Mouse (Mus musculus) midbrain, postnatal 0 days (tissue): ENCODE measurements around the gene Robo1. TPM values are rescaled to one million over a fixed set of nuclear protein-coding genes. Genes with fewer than 3 reads are reported as not detected.

Source experiments
- ATAC-seq: fragments of 200-750 bp; cut with Nextera tagmentation; 2 replicates; pipeline ENCODE4 v1.8.0; 2017; ENCODE audit warnings: moderate number of reproducible peaks, mild to moderate bottlenecking, moderate TSS enrichment, moderate library complexity; ENCODE audit not compliant: low FRiP score
- DNase-seq: peaks from one replicate; pipeline ENCODE4 v3.0.0-alpha.2; 2015; ENCODE audit warnings: low spot score
- H3K27ac ChIP-seq: fragments of 300-500 bp; sonication (generic); 2 replicates; pipeline ENCODE4 v1.5.1; 2014; ENCODE audit warnings: low read depth, mild to moderate bottlenecking, low read length, mixed read lengths
- H3K27me3 ChIP-seq: fragments of 300-500 bp; sonication (generic); 2 replicates; pipeline ENCODE4 v1.6.1; 2014; ENCODE audit warnings: low read length, control low read depth, mixed read lengths; ENCODE audit not compliant: insufficient read depth
- H3K36me3 ChIP-seq: fragments of 300-500 bp; sonication (generic); 2 replicates; pipeline ENCODE4 v1.6.1; 2014; ENCODE audit warnings: low read length, control low read depth, mixed read lengths; ENCODE audit not compliant: insufficient read depth
- H3K4me1 ChIP-seq: fragments of 300-500 bp; sonication (generic); 2 replicates; pipeline ENCODE4 v1.6.1; 2014; ENCODE audit warnings: mild to moderate bottlenecking, control low read depth, antibody characterized with exemption, low read length, mixed read lengths; ENCODE audit not compliant: insufficient read depth
- H3K4me2 ChIP-seq: fragments of 300-500 bp; sonication (generic); 2 replicates; pipeline ENCODE4 v1.6.1; 2014; ENCODE audit warnings: low read depth, mild to moderate bottlenecking, low read length, mixed read lengths; ENCODE audit not compliant: poor library complexity, severe bottlenecking
- H3K4me3 ChIP-seq: fragments of 300-500 bp; sonication (generic); 2 replicates; pipeline ENCODE4 v1.5.1; 2014; ENCODE audit warnings: low read depth, mild to moderate bottlenecking, low read length, moderate library complexity
- H3K9ac ChIP-seq: fragments of 300-500 bp; sonication (generic); replicated peaks from 2 replicates; pipeline ENCODE4 v1.6.1; 2014; ENCODE audit warnings: mild to moderate bottlenecking, low read length, moderate library complexity, mixed read lengths; ENCODE audit not compliant: poor library complexity, severe bottlenecking
- H3K9me3 ChIP-seq: fragments of 300-500 bp; sonication (generic); 2 replicates; pipeline ENCODE4 v1.6.1; 2016; ENCODE audit warnings: low read length, control low read depth
- CTCF ChIP-seq: IDR thresholded peaks from 2 replicates; pipeline ENCODE4 v1.5.1; 2016; ENCODE audit warnings: antibody characterized with exemption, mild to moderate bottlenecking
- WGBS: fragments of 180-500 bp; shearing (Covaris S2); extraction: QIAGEN DNeasy Blood & Tissue Kit; methylation state at CpG from one replicate; pipeline ENCODE4 v1.1.7; 2014; 5-methylcytosine and 5-hydroxymethylcytosine counted together
- polyA plus RNA-seq: library from polyadenylated mRNA; unstranded; fragments of >200 nt; fragmentation: Nextera tagmentation; extraction: Ambion mirVana; gene quantifications from 2 replicates; pipeline ENCODE4 v1.2.1, GENCODE M21; 2015
- total RNA-seq: library from RNA; depleted of rRNA; stranded (reverse); fragments of >200 nt; gene quantifications from 2 replicates; pipeline ENCODE4 v1.2.3, GENCODE M21; 2014; rRNA removed

Robo1 gene
- total RNA-seq (96.1 and 113 TPM in 2 replicates), polyA plus RNA-seq (26.8 and 31.4 TPM in 2 replicates)

GRCm38 (mm10) chr16:72307537-72308330, at the start of gene Robo1:
Robo1 (plus strand) TSS chr16:72308306.
- ATAC-seq (no peak), DNase-seq (no peak)
- 0 out of 2 replicates have a peak within 1 kb of the TSS, but pooled peaks have one; percentile 32 for H3K27ac ChIP-seq
- H3K9me3 ChIP-seq = no peaks in the 10 kb centered on the region
- no peaks in the 10 kb centered on the region for H3K4me1 ChIP-seq
- no peak within 1 kb of the TSS for H3K4me2 ChIP-seq
- no peak within 1 kb of the TSS for H3K9ac ChIP-seq
- peak within 1 kb of the TSS; percentile 13; the same call in 1 of the 2 replicates for H3K4me3 ChIP-seq
- WGBS = 63% methylated on average over 8 of the region's 8 CpGs
- no peak for TF ChIP-seq CTCF
- no peaks in the 10 kb centered on the region for H3K36me3 ChIP-seq
- no peaks in the 10 kb centered on the region for H3K27me3 ChIP-seq

GRCm38 (mm10) chr16:72267839-72268238, 40.3 kb upstream of the Robo1 start:
- 85% methylated on average over 10 of the region's 10 CpGs for WGBS
- Histone ChIP-seq H3K9me3 (no peaks in the 10 kb centered on the region), H3K36me3 (no peaks in the 10 kb centered on the region), H3K27ac (no peak overlapping the region), H3K4me2 (no peak overlapping the region), H3K27me3 (no peaks in the 10 kb centered on the region), H3K4me1 (no peaks in the 10 kb centered on the region), H3K9ac (no peak overlapping the region), H3K4me3 (no peak overlapping the region)
- no peak for TF ChIP-seq CTCF
- DNase-seq (no peak), ATAC-seq (no peak)

- 77% methylated on average over 3 of the region's 3 CpGs for WGBS
Measured at GRCm38 (mm10) chr16:72276390-72277074, 31.6 kb upstream of the Robo1 start.

GRCm38 (mm10) chr16:72308331-72308668, 194 bp downstream of the Robo1 start:
- ATAC-seq (no peak), DNase-seq (no peak)
- TF ChIP-seq CTCF = no peak
- WGBS = 64% methylated on average over 6 of the region's 6 CpGs
- Histone ChIP-seq H3K27ac (no peak overlapping the region), H3K4me1 (no peaks in the 10 kb centered on the region), H3K4me2 (no peak overlapping the region), H3K4me3 (peak overlapping the region; percentile 13; the same call in 1 of the 2 replicates), H3K27me3 (no peaks in the 10 kb centered on the region), H3K36me3 (no peaks in the 10 kb centered on the region), H3K9ac (no peak overlapping the region), H3K9me3 (no peaks in the 10 kb centered on the region)

More at GRCm38 (mm10) chr16:72276390-72277074, 31.6 kb upstream of the Robo1 start:
- Histone ChIP-seq H3K4me3 (no peak overlapping the region), H3K9ac (no peak overlapping the region), H3K36me3 (no peaks in the 10 kb centered on the region), H3K27me3 (no peaks in the 10 kb centered on the region), H3K4me1 (no peaks in the 10 kb centered on the region), H3K4me2 (no peak overlapping the region), H3K27ac (no peak overlapping the region), H3K9me3 (no peaks in the 10 kb centered on the region)
- TF ChIP-seq CTCF = no peak
- no peak for DNase-seq
- no peak for ATAC-seq

- H3K9me3 ChIP-seq = no peaks in the 10 kb centered on the region
- H3K27ac ChIP-seq = no peak overlapping the region
- H3K4me1 ChIP-seq = no peaks in the 10 kb centered on the region
- 81% methylated on average over 8 of the region's 8 CpGs for WGBS
- TF ChIP-seq CTCF = no peak
- no peak for DNase-seq
- H3K9ac ChIP-seq = no peak overlapping the region
- no peak overlapping the region for H3K4me3 ChIP-seq
- H3K27me3 ChIP-seq = no peaks in the 10 kb centered on the region
- H3K4me2 ChIP-seq = no peak overlapping the region
- no peak for ATAC-seq
- no peaks in the 10 kb centered on the region for H3K36me3 ChIP-seq
Measured at GRCm38 (mm10) chr16:72327321-72327720, 19.2 kb downstream of the Robo1 start.

- no peak for ATAC-seq
- Histone ChIP-seq H3K27ac (no peak overlapping the region), H3K4me2 (no peak overlapping the region), H3K27me3 (no peaks in the 10 kb centered on the region), H3K36me3 (no peaks in the 10 kb centered on the region), H3K4me3 (no peak overlapping the region), H3K4me1 (no peaks in the 10 kb centered on the region), H3K9ac (no peak overlapping the region), H3K9me3 (no peaks in the 10 kb centered on the region)
- 34% methylated on average over 3 of the region's 3 CpGs for WGBS
- no peak for TF ChIP-seq CTCF
- DNase-seq = no peak
Measured at GRCm38 (mm10) chr16:72328579-72328978, 20.5 kb downstream of the Robo1 start.
